Mouse (Mus musculus): ENCODE results near the gene Clip4. TPM values are rescaled to one million over a fixed set of nuclear protein-coding genes. Genes with fewer than 3 reads are reported as not detected.

The Clip4 gene
- polyA plus RNA-seq, 1 experiment from 2014 or later: 43.4 TPM

DNA sequence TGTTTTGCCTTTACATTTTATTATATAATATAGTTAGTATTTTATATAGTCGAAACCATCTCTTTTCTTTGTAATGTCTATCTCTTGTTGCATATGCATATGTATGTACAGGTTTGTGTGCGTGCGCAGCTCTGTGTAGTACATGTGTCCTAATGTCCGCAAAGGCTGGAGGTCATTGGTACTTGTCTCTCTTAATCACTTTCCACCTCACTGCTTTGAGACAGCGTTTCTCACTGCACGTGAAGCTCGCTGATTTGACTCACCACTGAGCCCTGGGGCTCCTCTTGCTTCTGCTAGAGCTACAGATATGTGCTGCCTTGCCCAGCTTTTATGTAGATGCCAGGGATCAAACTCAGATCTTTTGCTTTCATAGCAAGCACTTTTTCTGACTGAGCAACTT, 7.7 kb upstream of the Clip4 start:
- H3K27me3 ChIP-seq: peaks cover 4% of the 10 kb centered on the region
- no peak for ATAC-seq
- POLR2A ChIA-PET: no interaction called here
- in situ Hi-C loops (cut with MboI; ENCODE audit: low pct_unique_long_range_greater_than_20kb): no loop called here
- DNase-seq (ENCODE audit: low read depth, low spot score): no peak
- no peak for TF ChIP-seq CTCF (IDR thresholded peaks at IDR 0.05)
- CTCF ChIA-PET: interaction anchor here (0.7 kb wide), 1 partner anchor 39 kb away, joined by 3 read pairs; no protein-coding TSS in a partner anchor

DNA sequence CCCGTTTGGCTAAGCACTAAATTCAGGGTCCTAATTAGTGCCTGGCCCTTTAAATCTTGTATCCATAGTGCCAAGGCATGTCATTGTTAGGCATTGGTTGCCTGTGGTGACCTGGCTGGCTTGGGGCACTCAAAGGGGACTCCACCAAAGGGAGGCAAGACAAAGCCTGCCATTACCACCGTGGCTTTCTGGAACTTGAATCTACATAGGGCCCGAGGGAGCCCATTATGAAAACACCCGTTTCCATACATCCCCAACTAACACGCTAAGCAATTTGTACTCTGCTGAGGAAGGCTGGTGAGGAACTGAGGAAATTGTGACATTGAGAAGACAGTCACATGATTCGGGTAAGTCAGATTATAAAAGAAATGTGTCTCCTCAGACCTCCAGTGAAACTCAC, 1.3 kb downstream of the Clip4 start:
- TF ChIP-seq CTCF (IDR thresholded peaks at IDR 0.05): no peak
- ChIA-PET POLR2A (no interaction called here), CTCF (interaction anchor here (1.1 to 1.2 kb wide), 2 partner anchors 11 to 13 kb away, joined by 3 read pairs; no protein-coding TSS in a partner anchor)
- in situ Hi-C loops (cut with MboI; ENCODE audit: low pct_unique_long_range_greater_than_20kb): no loop called here
- no peak for DNase-seq (ENCODE audit: low read depth, low spot score)
- peaks cover 4% of the 10 kb centered on the region for H3K27me3 ChIP-seq
- no peak for ATAC-seq

DNA sequence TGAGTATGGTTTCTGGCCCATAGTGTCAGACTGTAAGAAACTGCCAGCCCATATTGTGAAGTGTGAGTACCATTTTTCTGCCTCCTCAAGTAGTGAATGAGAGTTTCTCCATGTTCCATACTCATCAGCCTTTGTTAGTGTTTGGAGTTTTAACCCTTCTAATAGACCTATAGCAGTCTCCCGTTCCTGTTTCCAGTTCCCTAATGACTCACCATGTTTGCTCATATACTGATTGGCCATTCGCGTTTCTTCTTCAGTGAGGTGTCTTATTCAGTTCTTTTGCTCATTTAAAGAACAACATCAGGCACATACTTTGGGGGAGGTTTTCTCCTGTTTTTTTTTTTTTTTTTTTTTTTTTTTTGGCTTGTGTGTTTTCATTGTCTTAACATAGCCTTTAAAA, 2.4 kb downstream of the Clip4 start:
- no peak for TF ChIP-seq CTCF (IDR thresholded peaks at IDR 0.05)
- CTCF ChIA-PET: no interaction called here
- no peak for ATAC-seq
- POLR2A ChIA-PET: no interaction called here
- no peak for DNase-seq (ENCODE audit: low read depth, low spot score)
- H3K27me3 ChIP-seq: peaks cover 4% of the 10 kb centered on the region
- in situ Hi-C loops (cut with MboI; ENCODE audit: low pct_unique_long_range_greater_than_20kb): no loop called here

DNA sequence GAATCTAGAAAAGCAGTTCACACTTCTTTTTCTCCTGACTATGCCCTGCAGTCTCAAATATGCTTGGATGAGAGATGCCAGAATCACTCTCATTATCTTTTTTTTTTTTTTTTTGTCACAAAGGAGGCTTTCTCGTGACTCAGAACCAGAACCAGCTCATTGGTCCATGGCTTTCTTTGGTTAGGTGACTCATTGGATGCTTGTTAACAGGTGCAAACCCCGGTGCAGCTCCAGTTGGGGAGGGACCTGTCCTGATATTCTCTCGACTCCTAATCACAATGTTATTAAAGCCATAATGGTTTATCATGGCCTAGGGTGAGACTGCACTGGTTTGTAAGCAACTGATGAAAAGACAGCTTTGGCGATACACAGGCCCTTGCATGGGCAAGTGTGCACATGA, 5.9 kb downstream of the Clip4 start:
- H3K27me3 ChIP-seq: no peaks in the 10 kb centered on the region
- ChIA-PET CTCF (interaction anchor here (0.6 to 1.4 kb wide), 4 partner anchors 9 to 111 kb away, joined by 3 to 4 read pairs (median 3); no protein-coding TSS in a partner anchor), POLR2A (no interaction called here)
- ATAC-seq (no peak), DNase-seq (ENCODE audit: low read depth, low spot score) (peak; percentile 6)
- in situ Hi-C loops (cut with MboI; ENCODE audit: low pct_unique_long_range_greater_than_20kb): no loop called here
- no peak for TF ChIP-seq CTCF (IDR thresholded peaks at IDR 0.05)

DNA sequence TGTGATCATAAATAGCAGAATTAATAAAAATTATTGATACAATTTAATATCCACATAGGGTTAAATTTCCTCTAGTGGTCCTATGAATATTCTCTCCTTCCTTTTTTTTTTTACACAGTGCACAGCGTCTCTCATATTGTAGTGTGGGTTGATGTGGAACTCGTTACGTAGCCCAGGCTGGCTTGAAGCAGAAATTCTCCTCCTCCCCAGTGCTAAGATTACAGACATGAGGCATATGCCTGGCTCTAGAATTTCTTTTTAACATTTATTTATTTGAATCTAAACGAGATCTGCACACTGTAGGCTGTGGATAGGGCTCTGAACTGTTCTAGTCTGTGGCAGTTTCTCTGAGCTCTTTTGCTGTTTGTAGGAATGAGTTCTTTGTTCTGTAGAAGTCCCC, 7.0 kb downstream of the Clip4 start:
- no peaks in the 10 kb centered on the region for H3K27me3 ChIP-seq
- no peak for ATAC-seq
- CTCF ChIA-PET: no interaction called here
- no peak for DNase-seq (ENCODE audit: low read depth, low spot score)
- no peak for TF ChIP-seq CTCF (IDR thresholded peaks at IDR 0.05)
- in situ Hi-C loops (cut with MboI; ENCODE audit: low pct_unique_long_range_greater_than_20kb): no loop called here
- POLR2A ChIA-PET: no interaction called here

DNA sequence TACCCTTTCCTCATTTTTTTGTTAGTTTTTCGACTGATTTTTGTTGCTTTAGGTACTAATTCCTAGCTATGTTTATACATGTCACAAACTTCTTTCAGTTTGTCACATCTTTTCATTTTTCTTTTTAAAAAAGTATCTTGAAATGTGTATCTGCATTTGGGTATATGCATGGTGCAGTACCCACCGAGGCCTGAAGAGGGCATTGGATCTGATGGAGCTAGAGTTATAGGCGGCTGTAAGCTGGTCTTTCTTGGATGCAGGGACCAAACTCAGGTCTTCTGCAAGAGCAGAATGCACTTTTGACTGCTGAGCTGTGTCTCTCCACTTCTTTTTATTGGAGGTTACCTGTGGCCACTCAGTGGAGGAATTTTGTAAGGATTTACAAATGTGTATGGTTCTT, 10.4 kb downstream of the Clip4 start:
- ChIA-PET POLR2A (no interaction called here), CTCF (no interaction called here)
- H3K27me3 ChIP-seq: no peaks in the 10 kb centered on the region
- peak; percentile 64 for TF ChIP-seq CTCF (IDR thresholded peaks at IDR 0.05)
- in situ Hi-C loops (cut with MboI; ENCODE audit: low pct_unique_long_range_greater_than_20kb): no loop called here
- DNase-seq (ENCODE audit: low read depth, low spot score): no peak
- no peak for ATAC-seq

DNA sequence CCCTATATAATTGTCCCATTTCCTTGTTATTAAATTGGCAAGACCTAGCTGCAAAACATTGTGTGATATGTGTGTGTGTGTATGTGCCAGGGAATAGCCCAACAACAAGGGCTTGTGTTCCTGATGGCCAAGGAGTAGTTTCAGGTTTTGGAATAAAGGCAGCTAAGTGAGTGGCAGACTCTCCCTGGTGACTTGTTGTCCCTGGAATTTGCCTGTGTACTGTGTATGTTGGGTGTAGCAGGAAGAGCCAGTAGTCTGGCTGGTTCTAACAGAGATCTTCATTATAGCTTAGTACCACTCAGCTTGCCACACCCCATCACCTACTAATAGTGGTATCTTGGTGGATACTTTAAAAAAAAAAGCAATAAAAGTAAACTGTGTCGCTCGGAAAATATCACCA, 12.2 kb downstream of the Clip4 start:
- in situ Hi-C loops (cut with MboI; ENCODE audit: low pct_unique_long_range_greater_than_20kb): no loop called here
- ChIA-PET POLR2A (interaction anchor here (0.6 to 1.2 kb wide), 5 partner anchors 12 to 365 kb away, joined by 3 read pairs; no protein-coding TSS in a partner anchor), CTCF (interaction anchor here (1.3 kb wide), 1 partner anchor 12 kb away, joined by 3 read pairs; the partner anchor contains the start of gene Clip4)

DNA sequence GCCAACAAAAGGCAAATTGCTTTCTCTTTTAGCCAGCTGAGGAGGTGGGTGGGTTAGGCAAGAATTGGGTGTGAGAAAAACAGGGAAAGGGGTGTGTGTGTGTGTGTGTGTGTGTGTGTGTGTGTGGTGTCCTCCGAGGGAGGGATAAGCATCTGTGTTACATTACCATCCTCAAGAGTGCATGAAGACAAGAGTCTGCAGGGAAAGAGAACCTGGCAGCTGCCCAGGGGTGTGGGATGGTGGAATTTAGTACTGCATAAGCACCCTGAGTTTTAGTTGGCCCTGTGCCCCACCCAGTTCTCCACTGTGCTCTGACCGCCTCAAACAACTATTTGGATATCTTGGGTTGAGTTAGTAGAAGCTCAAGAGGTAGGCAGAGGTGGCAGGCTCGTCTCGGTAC, 12.7 kb downstream of the Clip4 start:
- ATAC-seq (no peak), DNase-seq (ENCODE audit: low read depth, low spot score) (no peak)
- in situ Hi-C loops (cut with MboI; ENCODE audit: low pct_unique_long_range_greater_than_20kb): no loop called here
- no peaks in the 10 kb centered on the region for H3K27me3 ChIP-seq
- POLR2A ChIA-PET: interaction anchor here (0.6 to 1.2 kb wide), 4 partner anchors 11 to 365 kb away, joined by 3 read pairs; no protein-coding TSS in a partner anchor
- no peak for TF ChIP-seq CTCF (IDR thresholded peaks at IDR 0.05)
- CTCF ChIA-PET: interaction anchor here (1.3 kb wide), 2 partner anchors 12 to 38 kb away, joined by 3 to 4 read pairs; partner anchors contain the start of gene Clip4

More for the DNA sequence above, 12.2 kb downstream of the Clip4 start:
- no peaks in the 10 kb centered on the region for H3K27me3 ChIP-seq
- no peak for TF ChIP-seq CTCF (IDR thresholded peaks at IDR 0.05)
- no peak for DNase-seq (ENCODE audit: low read depth, low spot score)
- ATAC-seq: no peak

DNA sequence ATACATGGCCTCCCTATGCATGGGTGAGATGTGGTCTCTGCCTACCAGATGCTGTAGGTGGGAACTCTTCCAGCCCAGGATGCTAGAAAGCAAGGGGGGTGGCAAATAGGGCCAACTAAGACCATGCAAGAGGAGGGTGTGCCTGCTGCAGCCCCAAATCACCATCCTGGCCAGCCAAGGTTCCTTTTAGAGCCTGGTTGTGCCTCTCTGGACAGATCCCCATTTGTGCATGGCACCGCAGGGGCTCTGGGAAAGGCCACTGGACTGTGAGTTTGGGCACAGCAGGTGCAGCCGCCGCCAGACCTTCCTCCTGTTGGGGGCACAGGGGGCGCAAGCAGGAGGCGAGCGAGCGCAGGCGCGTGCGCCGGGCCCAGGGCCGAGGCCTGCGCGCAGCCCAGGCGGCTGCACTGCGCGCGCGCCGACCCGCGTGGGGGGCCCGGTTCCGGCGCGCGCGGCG, 14.0 kb downstream of the Clip4 start:
- in situ Hi-C loops (cut with MboI; ENCODE audit: low pct_unique_long_range_greater_than_20kb): no loop called here
- DNase-seq (ENCODE audit: low read depth, low spot score) (no peak), ATAC-seq (peak; percentile 26)
- TF ChIP-seq CTCF (IDR thresholded peaks at IDR 0.05): no peak
- ChIA-PET CTCF (interaction anchor here (1.3 kb wide), 1 partner anchor 39 kb away, joined by 4 read pairs; no protein-coding TSS in a partner anchor), POLR2A (interaction anchor here (0.6 kb wide), 1 partner anchor 34 kb away, joined by 4 read pairs; no protein-coding TSS in a partner anchor)
- H3K27me3 ChIP-seq: no peaks in the 10 kb centered on the region

DNA sequence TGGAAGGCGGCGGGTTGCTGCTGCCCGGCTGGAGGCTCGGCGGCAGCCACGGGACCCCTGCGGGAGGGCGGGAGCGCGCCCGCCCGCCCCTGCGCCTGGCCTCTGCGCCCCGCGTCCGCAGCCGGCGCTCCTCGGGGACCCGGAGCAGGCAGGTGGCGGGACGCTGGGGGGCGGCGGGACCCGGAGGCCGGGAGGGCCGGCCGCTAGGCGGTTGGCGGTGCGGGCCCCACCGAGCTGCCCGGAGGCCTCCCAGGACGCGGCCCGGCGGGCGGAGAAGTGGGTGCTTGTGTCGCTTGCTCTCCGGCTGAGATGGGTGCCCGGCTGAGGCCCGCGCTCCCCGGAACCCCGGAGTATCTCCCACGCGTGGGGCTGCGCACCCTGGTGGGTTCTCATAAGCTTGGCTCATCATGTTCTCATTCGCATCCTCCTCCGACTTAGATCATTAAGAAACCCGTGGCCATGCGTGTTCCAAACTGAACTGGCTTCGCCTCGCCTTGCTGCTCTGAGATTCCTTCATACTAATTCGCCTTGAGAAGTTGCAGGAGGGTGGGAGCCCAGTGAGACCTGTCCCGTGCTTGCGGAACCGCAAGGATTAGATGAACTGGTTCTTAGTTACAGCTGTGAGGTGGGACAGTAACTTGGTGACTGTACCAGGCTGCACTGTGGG, 14.6 kb downstream of the Clip4 start:
- DNase-seq (ENCODE audit: low read depth, low spot score) (no peak), ATAC-seq (no peak)
- in situ Hi-C loops (cut with MboI; ENCODE audit: low pct_unique_long_range_greater_than_20kb): no loop called here
- TF ChIP-seq CTCF (IDR thresholded peaks at IDR 0.05): no peak
- ChIA-PET POLR2A (interaction anchor here (0.6 kb wide), 1 partner anchor 101 kb away, joined by 3 read pairs; no protein-coding TSS in a partner anchor), CTCF (interaction anchor here (1.1 kb wide), 1 partner anchor 13 kb away, joined by 4 read pairs; no protein-coding TSS in a partner anchor)
- H3K27me3 ChIP-seq: no peaks in the 10 kb centered on the region

DNA sequence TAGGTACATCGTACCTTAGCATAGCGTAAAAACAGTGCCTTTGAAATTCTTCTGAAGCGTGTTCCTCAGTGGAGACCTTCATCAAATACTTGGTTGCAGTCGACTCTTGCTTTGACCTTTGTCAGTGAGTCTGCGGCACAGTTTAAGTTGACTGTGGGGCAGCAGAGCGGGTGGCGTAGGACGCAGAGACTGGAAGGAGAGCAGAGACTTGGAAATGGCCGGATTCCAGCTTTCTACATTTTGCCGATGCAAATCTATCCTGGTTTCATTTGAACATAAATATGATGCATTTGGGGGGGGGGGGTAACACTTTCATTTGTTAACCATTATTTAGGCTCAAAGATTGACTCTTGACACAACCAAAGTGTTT, 15.1 kb downstream of the Clip4 start:
- TF ChIP-seq CTCF (IDR thresholded peaks at IDR 0.05): no peak
- no peak for DNase-seq (ENCODE audit: low read depth, low spot score)
- no peak for ATAC-seq
- POLR2A ChIA-PET: interaction anchor here (0.6 to 0.7 kb wide), 2 partner anchors 101 to 144 kb away, joined by 3 read pairs; no protein-coding TSS in a partner anchor
- in situ Hi-C loops (cut with MboI; ENCODE audit: low pct_unique_long_range_greater_than_20kb): no loop called here
- CTCF ChIA-PET: interaction anchor here (1.1 kb wide), 1 partner anchor 12 kb away, joined by 4 read pairs; no protein-coding TSS in a partner anchor
- H3K27me3 ChIP-seq: no peaks in the 10 kb centered on the region
